Mouse (Mus musculus) thymus, postnatal 36 days (tissue): Measurements from ENCODE around the gene Tmem88b.
"Not testable (repeated sequence)": the region's sequence is repeated elsewhere in the genome, so short reads cannot be mapped to it uniquely, and the experiment has no call there.

Experiments used
- DNase-seq, 2 experiments: peaks; one replicate each; pipeline ENCODE4 v3.0.0; 2022; ENCODE audit warnings: mixed read lengths in 2 of 2

Tmem88b gene

DNA sequence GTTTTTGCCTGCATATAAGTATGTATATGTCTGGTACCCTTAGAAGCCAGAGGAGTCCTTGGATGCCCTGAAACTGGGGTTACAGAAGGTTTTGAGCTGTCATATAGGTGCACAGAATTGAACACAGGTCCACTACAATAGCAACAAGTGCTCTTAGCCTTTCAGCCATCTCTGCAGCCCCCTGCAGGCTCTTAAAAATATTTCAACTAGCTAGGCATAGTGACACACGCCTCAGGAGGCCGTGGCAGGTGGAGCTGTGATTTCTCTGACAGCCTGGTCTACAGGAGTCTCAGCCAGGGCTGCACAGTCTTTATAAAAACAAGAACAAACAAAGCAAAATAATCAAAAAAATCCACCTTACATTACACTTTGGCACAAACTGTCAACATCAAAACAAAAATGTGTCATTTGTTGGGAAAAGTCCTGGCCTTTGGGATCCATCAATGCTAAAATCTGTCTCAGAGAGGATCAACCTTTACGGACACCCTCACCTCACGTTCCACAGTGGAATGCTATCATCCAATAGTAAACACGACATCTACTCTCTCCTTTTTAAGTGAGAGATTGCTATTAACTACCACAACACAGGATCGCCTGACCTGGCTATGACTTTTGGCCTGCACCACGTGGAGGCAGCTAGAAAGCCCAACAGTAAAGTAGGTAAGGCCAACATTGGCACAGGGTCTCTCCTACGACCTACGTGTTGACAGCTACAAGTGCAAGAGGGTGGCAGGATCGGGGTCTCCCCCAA is 25.6 kb downstream of the Tmem88b start:
- DNase-seq, result peak in 1 of 2 experiments; percentile 27

DNA sequence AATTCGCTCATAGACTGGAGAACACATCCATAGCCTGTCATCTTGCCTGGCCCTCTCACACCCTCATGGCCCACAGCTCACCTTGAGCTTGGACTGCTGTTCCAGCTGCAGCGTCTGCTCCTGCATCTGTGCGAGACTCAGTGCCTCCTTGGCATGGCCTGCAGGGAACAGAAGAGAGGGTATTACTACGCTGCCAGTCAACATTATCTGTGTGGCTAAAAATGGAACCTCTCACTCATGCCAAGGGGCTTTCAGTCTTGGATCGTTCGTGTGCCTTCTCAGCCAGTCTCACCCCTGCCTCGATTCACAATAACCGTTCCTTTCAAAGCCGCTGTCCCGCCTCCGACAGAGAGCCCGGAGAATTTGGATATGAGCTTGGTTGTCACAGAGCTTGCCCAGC is 28.7 kb downstream of the Tmem88b start:
- no peak for DNase-seq

DNA sequence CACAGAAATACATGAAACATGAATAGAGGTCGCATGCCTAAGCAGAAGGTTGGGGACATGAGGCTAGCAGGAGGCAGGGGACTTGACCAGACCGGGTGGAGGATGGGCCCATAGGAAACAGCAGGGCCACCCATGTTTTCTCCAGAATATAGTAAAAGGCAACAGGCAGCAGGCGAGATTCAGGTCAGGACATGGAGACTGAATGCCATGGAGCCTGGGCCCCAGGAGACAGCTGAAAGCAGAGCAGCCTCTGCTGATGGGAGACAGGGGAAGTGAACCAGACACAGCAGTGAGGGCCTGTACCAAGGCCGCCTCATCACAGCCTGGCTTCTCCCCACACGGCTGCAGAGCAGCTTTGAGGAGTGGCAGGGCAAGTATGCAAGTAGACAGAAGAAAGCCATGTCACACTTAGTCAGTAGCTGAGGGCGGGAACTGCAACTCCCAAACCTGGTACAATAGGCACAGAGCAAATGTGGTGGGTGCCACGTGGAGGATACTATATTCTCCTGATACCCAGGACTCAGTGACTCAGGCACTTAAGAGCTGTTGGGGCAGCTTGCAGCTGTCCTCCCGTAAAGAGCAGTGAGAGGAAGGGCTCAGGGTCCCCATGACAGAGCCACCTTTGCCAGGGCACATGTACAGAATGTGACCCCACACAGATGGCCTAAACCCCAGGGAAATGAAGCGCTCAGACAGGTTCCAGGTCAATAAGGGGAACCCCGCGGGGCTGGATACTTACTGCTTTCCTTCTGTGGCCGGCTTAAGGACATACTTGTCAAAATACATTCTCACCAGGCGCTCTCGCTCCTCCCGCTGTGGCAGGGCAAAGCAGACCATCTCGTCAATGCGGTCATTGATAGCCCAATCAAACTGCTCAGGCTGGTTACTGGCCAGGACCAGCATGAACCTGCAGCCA is 38.8 kb downstream of the Tmem88b start:
- DNase-seq, result no peak

DNA sequence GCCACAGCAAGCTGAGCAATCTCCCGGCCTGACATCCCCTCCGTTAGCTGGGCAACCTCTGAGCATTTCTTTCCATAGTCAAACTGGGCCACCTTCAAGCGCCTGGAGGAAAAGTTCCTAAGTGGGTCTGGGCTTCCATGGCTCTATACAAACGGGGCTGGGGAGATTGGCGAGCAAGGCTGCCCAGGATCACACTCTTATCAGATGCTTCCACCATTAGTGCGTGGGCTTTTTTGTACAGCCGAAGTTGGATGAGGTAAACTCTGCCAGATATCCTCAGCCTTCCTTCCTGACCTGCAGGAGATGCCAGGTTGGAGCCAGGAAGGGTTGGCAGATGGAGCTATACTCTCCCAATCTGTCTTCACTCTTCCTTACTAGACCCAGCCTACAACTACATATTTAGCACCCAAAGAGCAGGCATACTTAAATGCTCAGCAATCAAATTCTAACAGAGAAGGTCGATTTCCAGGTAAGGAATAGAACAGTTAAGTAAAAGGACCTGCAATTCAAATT is 39.6 kb downstream of the Tmem88b start:
- DNase-seq, result no peak

DNA sequence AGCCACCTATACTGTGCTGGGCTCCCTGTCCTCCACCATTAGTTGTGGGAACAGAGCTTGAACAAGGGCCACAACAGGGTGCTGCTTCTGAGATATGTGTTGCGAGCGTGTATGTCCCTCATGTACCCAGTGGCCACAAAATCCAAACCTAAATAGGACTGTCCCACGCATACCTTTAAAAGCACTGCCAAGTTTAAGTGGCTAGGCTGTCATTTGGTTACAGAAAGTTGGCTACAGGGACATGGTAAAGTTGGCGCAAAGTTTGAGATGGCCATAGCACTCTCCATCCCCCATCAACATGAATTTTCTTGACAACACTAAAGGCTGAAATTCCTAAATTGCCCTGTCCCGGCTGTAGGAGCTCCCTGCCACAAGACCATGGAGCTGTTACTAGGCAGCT is 40.5 kb downstream of the Tmem88b start:
- no peak for DNase-seq

DNA sequence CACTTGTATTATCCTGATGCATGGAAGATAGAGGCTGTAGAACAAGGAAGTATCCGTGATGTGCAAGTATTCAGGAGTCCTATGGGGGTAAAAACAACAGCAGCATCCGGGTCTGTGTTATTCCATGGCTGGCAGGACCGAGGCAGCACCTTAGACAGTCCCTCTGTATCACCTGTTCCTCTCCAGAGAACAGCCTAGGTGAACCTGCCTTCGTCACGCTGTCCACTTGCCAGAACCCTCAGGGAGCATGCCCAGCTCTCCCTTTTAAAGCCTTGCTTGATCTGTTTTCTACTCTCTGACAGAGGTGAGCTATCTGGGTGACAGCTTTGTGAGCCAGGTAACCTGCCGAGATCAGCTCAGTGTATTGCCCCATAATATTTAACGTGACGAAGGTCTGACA is 41.2 kb downstream of the Tmem88b start:
- DNase-seq, result no peak

DNA sequence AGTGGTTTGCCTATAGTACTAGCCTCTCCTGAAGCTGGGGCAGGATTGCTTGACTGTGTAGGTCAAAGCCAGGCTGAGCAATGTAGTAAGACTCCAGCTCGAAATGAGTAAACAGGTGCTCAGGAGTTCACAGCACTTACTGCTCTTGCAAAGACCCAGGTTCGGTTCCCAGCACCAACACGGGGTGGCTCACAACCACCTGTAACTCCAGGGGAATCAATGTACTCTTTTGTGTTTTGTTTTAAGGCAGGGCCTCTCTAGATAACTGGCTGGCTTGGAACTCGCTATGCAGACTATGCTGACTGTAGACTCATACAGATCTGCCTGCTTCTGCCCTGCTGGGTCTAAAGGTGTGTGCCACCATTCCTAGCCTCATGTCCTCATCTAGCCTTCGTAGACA is 43.0 kb downstream of the Tmem88b start:
- no peak for DNase-seq

DNA sequence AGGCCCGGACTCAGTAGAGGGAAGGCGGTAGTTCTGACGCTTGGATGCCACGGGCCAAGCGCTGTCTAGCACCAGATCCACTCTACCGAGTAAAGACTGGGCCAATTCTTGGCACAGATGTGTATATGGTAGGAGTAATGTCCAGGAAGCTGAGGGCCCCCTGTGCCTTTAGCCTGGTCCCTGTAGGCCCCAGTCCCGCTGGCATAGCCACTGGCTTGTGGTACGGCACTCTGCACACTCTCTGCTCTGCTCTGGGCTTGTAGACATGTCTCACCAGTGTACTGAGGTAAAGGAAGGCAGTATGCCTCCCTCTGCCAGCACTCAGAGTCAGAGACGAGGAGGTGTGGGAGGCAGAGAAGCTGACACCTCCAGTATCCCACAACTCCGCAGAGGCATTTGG is 45.0 kb downstream of the Tmem88b start:
- DNase-seq, result not testable (repeated sequence)

DNA sequence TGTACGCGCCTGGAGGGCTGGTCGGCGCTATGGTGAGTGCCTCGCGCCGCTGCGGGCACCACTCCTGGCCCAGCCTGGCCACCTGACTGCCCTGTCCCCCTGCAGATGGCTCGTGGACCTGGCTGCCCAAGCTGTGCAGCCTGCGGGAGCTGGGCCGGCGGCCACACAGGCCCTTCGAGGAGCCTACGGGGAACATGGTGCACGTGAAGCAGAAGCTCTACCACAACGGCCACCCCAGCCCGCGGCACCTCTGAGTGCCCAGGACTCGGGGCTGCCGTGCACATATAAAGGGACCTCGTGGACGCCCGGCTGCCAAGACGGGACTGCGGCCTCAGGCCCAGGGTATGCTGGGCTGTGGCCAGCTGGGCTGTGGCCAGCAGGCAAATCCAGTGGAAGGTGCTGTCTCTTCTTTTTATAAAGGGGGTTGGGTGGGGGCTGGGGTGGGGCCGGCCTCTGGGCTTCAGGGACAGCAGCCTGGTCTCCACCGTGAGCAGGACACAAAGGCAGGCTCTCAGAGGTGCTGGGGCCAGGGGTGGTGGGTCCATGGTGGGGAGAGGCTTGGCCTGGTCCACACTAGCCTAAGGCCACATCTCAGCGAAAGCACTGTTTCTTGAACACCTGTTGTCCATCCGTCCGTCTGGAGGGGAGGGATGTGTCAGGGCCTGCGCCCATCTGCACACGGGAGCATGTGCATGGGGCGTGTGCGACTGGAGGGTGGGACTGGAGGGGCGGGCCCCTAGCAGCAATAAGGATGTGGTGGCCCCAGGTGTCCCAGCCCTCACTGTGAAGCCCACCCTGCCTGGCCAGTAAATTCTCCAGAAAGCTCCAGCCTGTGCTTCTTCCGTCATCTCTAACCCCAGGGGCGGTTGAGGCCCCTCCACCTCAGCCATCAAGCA is 45.7 kb downstream of the Tmem88b start:
- DNase-seq, result no peak

DNA sequence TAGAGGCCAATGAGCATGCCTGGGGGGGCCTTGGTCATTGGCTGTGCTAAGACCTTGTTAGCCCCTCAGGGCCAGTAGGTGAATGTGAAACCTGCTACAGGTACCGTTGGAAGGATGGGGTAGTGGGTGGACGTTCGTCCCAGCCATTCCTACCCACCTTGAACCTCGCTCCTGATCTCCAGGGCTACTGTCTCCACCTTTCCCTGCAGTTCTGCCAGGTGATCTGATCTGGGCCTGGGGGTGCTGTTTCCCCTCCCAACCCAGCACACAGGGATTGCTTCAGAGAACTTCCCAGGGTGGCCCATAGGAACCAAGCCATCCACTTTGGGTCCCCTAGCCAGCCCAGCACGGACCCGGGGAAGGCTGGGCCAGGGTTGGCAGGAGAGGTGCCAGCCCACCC is 46.5 kb downstream of the Tmem88b start:
- no peak for DNase-seq

DNA sequence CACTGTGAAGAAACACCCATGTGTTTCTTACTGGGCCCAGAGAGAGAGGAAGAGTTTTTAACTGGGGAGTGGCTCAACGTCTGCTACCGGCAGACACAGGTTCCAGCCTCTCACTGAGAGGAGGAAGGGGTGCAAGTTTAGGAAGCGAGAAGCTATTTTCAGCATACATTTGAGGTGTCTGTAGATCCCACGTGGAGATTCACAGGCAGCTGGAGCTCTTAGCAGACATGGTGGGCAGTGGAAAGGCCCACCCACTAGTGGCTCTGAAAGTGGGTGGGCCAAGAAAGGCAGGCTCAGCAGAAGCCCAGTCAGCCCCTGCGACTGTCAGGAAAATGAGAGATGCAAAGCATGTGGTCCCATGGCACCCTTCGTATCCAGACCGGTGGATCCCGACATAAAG is 47.4 kb downstream of the Tmem88b start:
- no peak for DNase-seq

DNA sequence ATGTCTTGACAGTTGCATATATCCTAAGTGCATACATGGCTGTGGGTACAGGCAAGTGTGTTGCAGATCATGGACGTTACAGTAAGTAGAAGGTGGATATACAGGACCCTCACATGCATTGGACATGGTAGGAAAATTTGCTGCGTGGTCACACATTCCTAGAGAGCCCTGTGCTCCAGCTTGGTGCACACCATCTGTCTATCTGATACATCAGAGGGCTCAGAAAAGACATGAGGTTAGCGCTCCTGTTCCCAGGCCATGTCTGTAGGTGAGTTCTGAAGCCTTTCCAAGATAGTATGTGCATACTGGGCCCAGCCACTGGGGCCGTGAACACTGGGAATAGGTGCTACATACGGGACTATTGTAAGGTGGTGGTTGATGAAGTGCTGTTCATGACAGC is 49.3 kb downstream of the Tmem88b start:
- DNase-seq, result no peak

DNA sequence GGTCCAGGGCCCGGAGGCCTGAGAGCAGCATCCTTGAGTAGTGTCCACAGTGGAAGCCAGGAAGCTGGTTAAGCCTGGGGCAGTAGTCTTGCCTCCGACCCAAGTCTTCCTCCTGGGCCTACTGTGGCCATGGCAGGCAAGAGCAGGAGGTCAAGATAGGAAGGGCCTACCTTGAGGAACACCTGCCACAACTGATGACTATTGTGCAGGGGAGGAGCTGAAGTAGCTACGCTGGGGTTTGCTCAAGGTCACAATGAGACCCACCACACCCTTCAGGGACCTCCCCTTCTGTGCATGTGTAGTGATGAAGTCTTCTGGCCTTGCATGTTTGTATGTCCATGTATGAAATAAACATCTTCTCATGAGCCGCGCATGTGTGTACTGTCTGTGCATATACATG is 49.9 kb downstream of the Tmem88b start:
- no peak for DNase-seq

DNA sequence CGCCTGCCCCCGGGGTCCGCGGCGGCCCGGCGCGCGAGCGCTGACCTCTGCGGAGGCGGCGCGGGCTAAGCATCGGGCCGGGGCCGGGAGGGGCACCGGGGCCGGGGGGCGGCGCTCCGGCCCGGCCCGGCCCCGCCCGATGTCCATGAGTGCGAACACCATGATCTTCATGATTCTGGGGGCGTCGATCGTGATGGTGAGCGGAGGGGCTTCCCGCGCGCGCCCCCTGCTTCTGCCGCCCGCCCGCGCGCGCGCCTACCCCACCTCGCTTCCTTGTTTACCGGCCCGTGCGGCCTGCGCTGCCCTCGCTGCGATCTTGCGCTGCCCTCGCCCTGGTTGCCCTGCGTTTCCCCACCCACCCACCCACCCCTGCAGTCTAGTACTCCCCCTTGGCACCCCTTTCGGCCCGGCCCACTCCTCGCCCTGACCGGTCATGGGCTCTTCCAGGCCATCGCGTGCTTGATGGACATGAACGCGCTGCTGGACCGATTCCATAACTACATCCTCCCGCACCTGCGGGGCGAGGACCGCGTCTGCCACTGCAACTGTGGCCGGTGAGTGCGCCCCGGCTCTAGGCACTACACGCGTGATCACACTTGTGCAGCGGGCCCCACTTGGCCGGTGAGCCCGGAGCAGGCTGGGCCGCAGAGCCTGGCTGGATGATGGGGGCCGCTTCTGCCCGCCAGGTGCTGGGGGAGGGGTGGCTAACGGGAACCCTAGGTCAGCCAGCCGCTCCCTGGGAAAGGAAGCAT is 50.5 kb downstream of the Tmem88b start:
- DNase-seq, result peak; percentile 59 to 67

DNA sequence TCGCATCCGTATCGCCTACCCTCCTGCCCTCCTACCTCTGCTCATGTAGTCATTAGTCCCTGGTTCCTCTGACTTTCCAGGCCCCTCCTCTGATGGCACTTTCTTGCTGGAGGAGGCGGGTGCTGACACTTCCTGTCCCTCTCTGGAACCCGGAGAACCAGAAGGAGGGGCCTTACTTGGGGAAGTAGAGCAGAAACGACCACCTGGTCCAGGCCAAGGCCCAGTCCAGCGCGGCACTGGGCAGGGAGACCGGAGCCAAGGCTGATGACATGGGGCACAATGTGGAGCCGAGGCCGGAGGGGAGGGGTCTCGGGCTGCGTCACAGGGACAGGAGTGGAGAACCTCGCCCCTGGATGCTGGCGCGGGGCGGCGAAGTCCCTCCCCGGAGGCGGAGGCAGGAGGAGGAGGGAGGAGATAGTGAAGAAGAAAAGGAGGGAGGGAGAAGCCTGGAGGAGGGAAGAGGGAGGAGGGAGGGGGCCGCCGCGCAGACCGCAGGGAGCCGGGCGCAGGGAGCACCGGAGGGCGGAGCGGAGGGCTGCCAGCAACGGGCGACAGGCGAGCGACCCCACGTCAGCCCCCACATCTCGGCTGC is 51.2 kb downstream of the Tmem88b start, which contains the start of gene Tmem240:
Gene Tmem240, plus strand, starts transcription at position 451 of the 592 bp plus-strand sequence.
- DNase-seq, result peak; percentile 84 to 90

DNA sequence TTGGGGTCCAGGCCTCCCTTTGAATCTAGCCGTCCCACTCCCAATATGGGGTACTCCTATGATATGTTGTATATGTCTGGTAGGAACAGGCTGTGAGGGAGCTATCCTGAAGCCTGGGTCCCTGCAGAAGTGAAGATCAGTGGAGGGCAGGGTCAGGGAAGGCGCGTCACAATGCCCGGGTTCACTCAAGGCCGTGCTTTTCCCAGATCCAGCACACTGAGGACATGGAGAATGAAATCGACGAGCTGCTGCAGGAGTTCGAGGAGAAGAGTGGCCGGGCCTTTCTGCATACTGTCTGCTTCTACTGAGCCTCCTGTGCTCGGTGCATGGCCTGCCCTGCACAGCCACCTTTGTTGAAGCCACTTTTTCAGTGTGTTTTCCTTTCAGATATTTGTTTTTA is 52.4 kb downstream of the Tmem88b start:
- DNase-seq, result no peak
